Mouse (Mus musculus) embryo, embryonic 10.5 days (tissue): Measurements from ENCODE around the gene Oaz1.

Experiments used
- DNase-seq: peaks from one replicate; pipeline ENCODE4 v3.0.0-alpha.2; 2015; ENCODE audit warnings: low spot score

Oaz1 gene

DNA sequence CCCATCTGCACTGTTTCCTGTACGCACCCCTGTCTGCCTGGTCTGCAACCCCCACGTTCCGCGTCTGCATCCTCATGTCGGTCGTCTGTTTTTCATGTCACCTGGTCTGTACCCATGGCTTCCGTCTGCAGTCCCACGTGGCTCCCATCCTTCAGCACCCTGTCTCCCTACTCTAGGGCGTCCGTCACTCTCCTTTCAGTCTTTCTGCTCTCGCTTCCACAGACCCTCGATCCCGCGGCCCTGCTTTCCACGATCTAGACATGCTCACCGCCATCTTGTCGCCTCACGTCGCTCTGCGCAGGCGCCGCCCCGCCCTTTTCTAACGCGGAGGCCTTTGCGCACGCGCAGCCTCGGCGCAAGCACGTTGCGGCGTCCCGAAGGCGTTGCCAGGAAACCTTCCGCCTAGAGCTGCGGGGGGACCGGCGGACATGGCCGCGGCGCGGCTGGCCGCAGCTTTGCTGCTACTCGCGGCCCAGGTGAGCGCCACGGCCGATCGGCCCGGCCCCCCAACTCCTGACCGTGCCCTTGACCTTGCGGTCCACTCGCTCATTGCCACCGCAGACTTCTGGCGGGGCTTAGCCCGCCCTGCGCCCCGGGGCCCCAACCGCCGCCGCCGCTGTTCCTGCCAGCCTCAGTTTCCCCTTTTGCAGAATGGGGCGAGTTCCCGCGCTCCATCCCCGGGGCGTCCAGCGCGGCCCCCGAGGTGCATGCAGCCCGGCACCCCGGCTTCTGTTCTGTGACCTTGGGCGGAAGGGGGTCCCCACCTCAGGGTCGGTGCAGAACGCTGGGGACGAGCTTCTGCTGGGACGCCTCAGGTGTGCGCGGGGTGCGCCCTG is 28.7 kb downstream of the Oaz1 start, which contains the start of the genes Lsm7 and Sppl2b:
Gene Lsm7, minus strand, starts transcription at position 297 of the 836 bp plus-strand sequence.
Gene Sppl2b, plus strand, starts transcription at position 363 of the 836 bp plus-strand sequence.
- peak; percentile 97 for DNase-seq

- no peak for DNase-seq
Observed at GRCm38 (mm10) chr10:80855749-80856073, 29.3 kb downstream of the Oaz1 start.

DNA sequence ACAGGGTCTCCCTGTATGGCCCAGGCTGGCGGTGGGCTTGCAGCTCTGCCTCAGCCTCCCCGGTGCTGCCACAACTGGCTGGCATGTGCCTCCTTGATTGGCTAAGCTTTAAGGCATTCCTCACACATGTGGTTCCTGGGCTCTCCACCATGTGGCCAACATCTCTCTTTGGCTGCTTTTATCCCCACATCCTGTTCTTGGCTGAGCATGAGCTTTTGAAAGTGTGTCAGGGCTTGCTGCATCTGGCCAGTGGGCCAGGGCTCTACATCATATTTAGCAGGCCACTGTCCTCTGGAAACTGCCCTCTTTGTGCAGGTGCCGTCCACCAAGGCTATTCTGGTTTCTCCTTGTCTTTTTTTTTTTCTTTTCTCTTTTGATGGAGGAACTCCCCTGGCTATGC is 29.8 kb downstream of the Oaz1 start:
- DNase-seq = no peak

DNA sequence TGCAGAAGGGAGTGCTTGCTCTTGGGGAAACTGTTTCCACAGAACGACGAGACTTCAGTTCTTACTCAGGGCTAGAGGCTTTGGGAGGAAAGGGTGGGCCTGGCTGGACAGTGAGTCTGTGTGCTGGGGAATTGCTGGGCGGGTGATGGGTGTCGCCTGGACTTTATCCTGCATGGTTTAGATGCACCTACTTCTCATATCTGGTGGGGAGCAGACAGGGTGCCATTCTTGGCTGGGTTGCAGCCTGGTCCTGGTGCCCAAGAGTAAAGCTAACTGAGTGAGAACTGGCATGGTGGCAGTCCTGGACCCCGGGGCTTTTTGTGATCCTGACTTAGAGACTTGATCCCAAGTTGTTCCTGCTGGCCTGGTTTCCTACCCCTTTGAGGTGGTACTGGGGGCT is 30.5 kb downstream of the Oaz1 start:
- DNase-seq = no peak

DNA sequence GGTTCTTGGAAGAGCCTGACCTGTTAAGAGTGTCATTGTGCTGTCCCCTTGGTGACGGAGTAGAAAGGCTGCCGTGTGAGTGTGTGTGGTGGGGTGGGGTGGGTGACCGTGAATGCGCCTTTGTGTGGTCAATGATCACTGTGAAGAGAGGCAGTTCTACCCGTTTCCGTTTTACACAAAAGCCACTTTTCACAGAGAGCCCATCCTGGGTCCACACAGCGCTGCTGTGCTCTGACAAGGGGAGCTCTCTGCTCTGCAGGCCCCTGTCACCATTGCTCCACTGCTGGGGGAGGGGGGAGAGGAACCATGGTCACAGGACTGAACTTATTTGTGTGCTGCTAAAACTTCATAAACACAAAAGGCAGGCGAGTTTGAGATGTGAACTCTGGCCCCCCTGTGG is 30.9 kb downstream of the Oaz1 start:
- no peak for DNase-seq

- DNase-seq = no peak
Observed at GRCm38 (mm10) chr10:80857848-80858247, 31.4 kb downstream of the Oaz1 start.

DNA sequence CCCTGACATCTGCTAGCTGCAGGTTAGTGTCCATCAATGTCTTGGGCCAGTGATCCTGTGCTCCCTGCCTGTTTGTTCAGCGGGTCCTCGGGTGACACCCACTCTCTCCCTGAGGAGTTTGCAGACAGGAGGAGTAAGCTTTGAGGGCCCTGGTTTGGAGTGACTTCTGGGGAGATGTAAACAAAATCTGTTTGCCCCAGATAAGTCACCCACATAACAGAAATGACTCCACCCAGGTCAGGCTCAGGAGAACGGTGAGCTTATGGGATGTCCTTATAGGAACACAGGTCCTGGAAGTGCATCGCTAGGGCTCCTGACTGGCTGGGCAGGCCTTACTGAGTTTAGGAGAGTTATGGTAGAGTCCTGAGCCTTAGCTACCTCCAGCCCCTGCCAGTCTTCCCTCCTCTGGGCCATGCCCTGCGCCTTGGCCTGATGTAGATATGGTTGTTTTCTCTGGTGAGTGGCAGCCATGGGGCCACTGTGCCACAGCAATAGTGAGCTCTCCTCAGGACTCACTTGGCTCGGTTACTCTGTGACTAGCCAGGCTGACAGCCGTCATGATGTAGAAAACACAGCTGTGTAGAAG is 32.0 kb downstream of the Oaz1 start:
- DNase-seq = no peak

DNA sequence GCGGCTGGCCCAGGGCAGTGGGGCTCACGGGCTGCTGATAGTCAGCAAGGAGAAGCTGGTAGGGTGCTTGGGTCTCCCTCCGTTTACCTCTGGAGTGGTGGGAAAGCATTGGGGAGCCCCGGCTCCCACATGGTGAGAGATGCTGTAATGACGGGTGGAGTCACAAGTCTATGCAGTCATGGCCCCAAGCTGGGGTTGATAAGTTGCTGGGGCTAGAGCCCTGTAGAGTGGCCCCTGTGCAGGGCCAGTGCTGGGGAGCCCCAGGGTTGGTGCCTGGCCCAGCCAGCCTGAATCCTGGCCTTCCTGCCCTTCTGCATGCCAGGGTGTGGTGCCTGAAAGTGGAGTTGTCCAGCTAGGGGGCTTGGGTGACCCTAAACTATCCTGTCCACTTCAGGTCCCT is 35.8 kb downstream of the Oaz1 start:
- DNase-seq = no peak

DNA sequence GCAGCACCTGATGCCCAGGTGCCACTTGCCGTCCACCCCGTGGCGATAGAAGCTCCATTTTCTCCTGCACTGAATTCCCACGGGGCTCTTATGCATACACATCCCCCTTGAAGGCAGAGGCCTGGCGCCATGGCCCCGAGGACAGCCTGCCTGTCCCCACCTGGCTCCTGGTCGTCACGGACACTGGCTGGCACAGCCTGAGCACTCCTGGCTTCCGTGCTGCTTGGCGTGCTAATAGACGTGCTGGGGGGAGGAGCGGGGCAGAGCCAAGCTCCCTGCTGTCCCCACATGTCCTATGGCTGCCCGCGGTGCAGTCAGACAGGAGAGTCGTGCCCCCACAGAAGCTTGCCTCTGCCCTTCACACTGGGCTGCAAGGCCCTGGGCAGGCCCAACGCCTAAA is 38.0 kb downstream of the Oaz1 start:
- DNase-seq = no peak

GRCm38 (mm10) chr10:80870993-80871392 is 44.5 kb downstream of the Oaz1 start:
- no peak for DNase-seq

GRCm38 (mm10) chr10:80871581-80871980 is 45.1 kb downstream of the Oaz1 start, which contains the start of gene Tmprss9:
Gene Tmprss9, plus strand, starts transcription at chr10:80871848.
- DNase-seq = no peak

DNA sequence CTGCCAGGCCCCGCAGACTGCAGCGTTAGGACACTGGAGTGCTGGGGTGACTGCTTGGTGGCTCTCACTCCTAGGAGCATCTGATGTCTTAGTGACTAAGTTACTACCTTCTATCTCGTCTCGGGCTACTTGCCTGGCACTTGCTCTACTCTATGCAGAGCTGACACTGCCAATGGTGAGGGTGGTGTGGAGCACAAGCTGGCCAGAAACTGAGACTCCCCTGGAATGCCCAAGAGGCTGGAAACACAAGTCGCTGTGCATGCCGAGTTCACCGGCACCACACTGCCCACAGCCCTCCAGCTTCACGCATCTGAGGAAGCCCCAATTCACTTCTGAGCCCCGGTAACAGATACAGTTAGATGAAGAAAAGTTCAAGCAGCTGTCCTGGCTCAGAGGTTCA is 47.6 kb downstream of the Oaz1 start:
- DNase-seq = no peak

DNA sequence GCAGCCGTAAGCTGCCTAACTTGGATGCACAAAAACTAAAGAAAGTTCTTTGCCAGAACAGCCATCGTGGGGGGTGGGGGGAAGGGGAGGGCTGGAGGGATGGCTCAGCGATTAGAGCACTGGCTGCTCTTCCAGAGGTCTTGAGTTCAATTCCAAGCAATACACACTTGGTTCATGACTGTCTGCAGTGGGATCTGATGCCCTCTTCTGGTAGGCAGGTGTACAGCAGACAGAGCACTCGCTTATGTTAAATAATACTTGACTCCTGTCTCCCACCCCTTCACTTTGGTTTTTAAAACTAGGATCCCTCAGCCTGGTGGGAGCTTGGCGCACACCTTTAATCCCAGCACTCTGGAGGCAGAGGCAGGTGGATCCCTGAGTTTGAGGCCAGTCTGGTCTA is 49.6 kb downstream of the Oaz1 start:
- DNase-seq = peak; percentile 80

- no peak for DNase-seq
Observed at GRCm38 (mm10) chr10:80876594-80876993, 50.1 kb downstream of the Oaz1 start.
